Mouse (Mus musculus) limb, embryonic 14.5 days (tissue): ENCODE results near the gene Jaml. TPM values are rescaled to one million over a fixed set of nuclear protein-coding genes. Genes with fewer than 3 reads are reported as not detected.

Source experiments
- ATAC-seq: fragments of 200-750 bp; cut with Nextera tagmentation; 2 replicates; pipeline ENCODE4 v1.8.0; 2017; ENCODE audit warnings: low read depth, moderate number of reproducible peaks, moderate TSS enrichment; ENCODE audit not compliant: low FRiP score
- DNase-seq: peaks from one replicate; pipeline ENCODE4 v3.0.0-alpha.2; 2015; ENCODE audit warnings: low spot score
- H3K27ac ChIP-seq: fragments of 300-500 bp; sonication (generic); replicated peaks from 2 replicates; pipeline ENCODE4 v1.5.1; 2014; ENCODE audit warnings: low read depth, mild to moderate bottlenecking, low read length, moderate library complexity, mixed read lengths
- H3K27me3 ChIP-seq: fragments of 300-500 bp; sonication (generic); 2 replicates; pipeline ENCODE4 v1.6.1; 2014; ENCODE audit warnings: low read length, mixed read lengths; ENCODE audit not compliant: control insufficient read depth, insufficient read depth
- H3K36me3 ChIP-seq: fragments of 300-500 bp; sonication (generic); 2 replicates; pipeline ENCODE4 v1.6.1; 2014; ENCODE audit warnings: mild to moderate bottlenecking, low read length, moderate library complexity, mixed read lengths; ENCODE audit not compliant: control insufficient read depth, insufficient read depth
- H3K4me1 ChIP-seq: fragments of 300-500 bp; sonication (generic); 2 replicates; pipeline ENCODE4 v1.6.1; 2014; ENCODE audit warnings: antibody characterized with exemption, low read length, mixed read lengths; ENCODE audit not compliant: control insufficient read depth, insufficient read depth
- H3K4me2 ChIP-seq: fragments of 300-500 bp; sonication (generic); replicated peaks from 2 replicates; pipeline ENCODE4 v1.6.1; 2014; ENCODE audit warnings: low read depth, mild to moderate bottlenecking, low read length, moderate library complexity; ENCODE audit not compliant: severe bottlenecking
- H3K4me3 ChIP-seq: fragments of 300-500 bp; sonication (generic); replicated peaks from 2 replicates; pipeline ENCODE4 v1.5.1; 2014; ENCODE audit warnings: low read length
- H3K9ac ChIP-seq: fragments of 300-500 bp; sonication (generic); 2 replicates; pipeline ENCODE4 v1.6.1; 2014; ENCODE audit warnings: mild to moderate bottlenecking, low read depth, low read length, moderate library complexity; ENCODE audit not compliant: severe bottlenecking
- H3K9me3 ChIP-seq: fragments of 300-500 bp; sonication (generic); 2 replicates; pipeline ENCODE4 v1.6.1; 2016; ENCODE audit warnings: low read length; ENCODE audit not compliant: control insufficient read depth
- POLR2A ChIP-seq: fragments of 200-500 bp; IDR thresholded peaks from 2 replicates; pipeline ENCODE4 v1.8.0; 2012; ENCODE audit warnings: inconsistent platforms, mild to moderate bottlenecking, moderate library complexity, borderline replicate concordance; ENCODE audit not compliant: insufficient read depth, insufficient read length; ENCODE audit errors: extremely low read depth
- WGBS: fragments of 180-500 bp; shearing (Covaris S2); extraction: QIAGEN DNeasy Blood & Tissue Kit; methylation state at CpG from one replicate; pipeline ENCODE4 v1.1.7; 2014; 5-methylcytosine and 5-hydroxymethylcytosine counted together
- polyA plus RNA-seq, 2 experiments: library from polyadenylated mRNA; depleted of rRNA in 1 of 2; stranded (reverse) in 1 of 2; unstranded in 1 of 2; fragments of >200 nt; fragmentation: Nextera tagmentation in 1 of 2; extraction: Ambion mirVana in 1 of 2; gene quantifications; 2 replicates each; pipeline versions ENCODE4 v1.2.1 to v1.2.3; 2012 to 2014

Gene Jaml
- polyA plus RNA-seq, 2 experiments, result 0.28 to 0.43 TPM

DNA sequence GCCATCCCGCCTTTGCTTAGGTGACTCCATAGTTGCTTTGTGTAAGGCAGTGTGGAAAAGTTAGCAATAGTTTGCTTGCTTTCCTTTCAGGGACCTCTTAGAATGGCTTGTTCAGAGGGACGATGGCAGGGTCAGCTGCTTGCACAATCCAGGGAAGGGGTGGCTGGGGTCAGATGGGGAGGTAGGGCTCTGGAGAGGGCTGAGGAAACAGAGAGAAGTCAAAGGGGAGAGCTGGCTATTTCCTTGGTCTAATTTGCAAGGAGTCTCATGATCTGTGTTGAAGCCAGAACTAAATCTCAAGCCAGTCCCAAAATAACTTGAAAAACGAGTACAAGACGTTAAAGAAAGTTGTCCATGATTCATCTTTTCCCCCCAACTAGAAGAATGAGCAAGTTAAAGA is 13.7 kb downstream of the Jaml start:
- no peaks in the 10 kb centered on the region for H3K27me3 ChIP-seq
- DNase-seq, result no peak
- H3K36me3 ChIP-seq, result no peaks in the 10 kb centered on the region
- ATAC-seq, result no peak
- no peaks in the 10 kb centered on the region for H3K4me1 ChIP-seq
- H3K4me2 ChIP-seq, result no peak overlapping the region
- no peak for TF ChIP-seq POLR2A
- H3K9ac ChIP-seq, result no peak overlapping the region
- WGBS, result 65% methylated on average over 4 of the region's 4 CpGs
- H3K27ac ChIP-seq, result no peak overlapping the region
- no peak overlapping the region for H3K4me3 ChIP-seq
- H3K9me3 ChIP-seq, result no peaks in the 10 kb centered on the region

GRCm38 (mm10) chr9:45095149-45095937 is 16.4 kb downstream of the Jaml start:
- Histone ChIP-seq H3K4me2 (no peak overlapping the region), H3K9ac (no peak overlapping the region), H3K9me3 (no peaks in the 10 kb centered on the region), H3K27me3 (no peaks in the 10 kb centered on the region), H3K36me3 (no peaks in the 10 kb centered on the region), H3K4me1 (no peaks in the 10 kb centered on the region), H3K27ac (no peak overlapping the region), H3K4me3 (no peak overlapping the region)
- no peak for ATAC-seq
- WGBS, result 72% methylated on average over 6 of the region's 6 CpGs
- no peak for DNase-seq
- no peak for TF ChIP-seq POLR2A

GRCm38 (mm10) chr9:45097877-45098276 is 18.9 kb downstream of the Jaml start:
- no peak for DNase-seq
- no peak overlapping the region for H3K27ac ChIP-seq
- H3K9ac ChIP-seq, result no peak overlapping the region
- no peak overlapping the region for H3K4me2 ChIP-seq
- ATAC-seq, result no peak
- H3K9me3 ChIP-seq, result no peaks in the 10 kb centered on the region
- no peak overlapping the region for H3K4me3 ChIP-seq
- H3K36me3 ChIP-seq, result no peaks in the 10 kb centered on the region
- TF ChIP-seq POLR2A, result no peak
- H3K4me1 ChIP-seq, result no peaks in the 10 kb centered on the region
- H3K27me3 ChIP-seq, result no peaks in the 10 kb centered on the region
- WGBS, result 85% methylated on average over 5 of the region's 5 CpGs

GRCm38 (mm10) chr9:45098426-45098825 is 19.4 kb downstream of the Jaml start:
- ATAC-seq, result no peak

DNA sequence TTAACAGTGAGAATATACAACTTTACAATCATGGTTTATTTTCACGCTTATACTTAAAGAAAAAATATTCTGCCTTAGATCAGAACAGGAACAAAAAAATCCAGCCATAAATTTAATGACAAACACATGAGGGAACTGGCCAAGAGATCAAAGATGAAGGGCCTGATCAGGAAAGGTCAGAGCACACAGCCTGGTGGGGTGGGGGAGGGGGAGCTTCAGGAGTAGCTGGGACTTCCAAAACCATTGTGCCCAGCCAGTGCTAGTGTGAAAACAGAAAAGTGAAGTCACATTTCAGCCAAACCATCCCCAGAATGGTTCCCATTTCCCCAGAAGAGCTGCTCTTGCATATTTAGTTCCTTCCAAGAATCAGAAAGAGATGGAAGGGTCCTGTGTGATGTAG is 23.5 kb downstream of the Jaml start:
- H3K27me3 ChIP-seq, result no peaks in the 10 kb centered on the region
- H3K36me3 ChIP-seq, result no peaks in the 10 kb centered on the region
- no peak for ATAC-seq
- H3K9me3 ChIP-seq, result no peaks in the 10 kb centered on the region
- no peak overlapping the region for H3K4me2 ChIP-seq
- no peak for DNase-seq
- H3K9ac ChIP-seq, result no peak overlapping the region
- no peak for TF ChIP-seq POLR2A
- 26% methylated on average over 1 of the region's 1 CpGs for WGBS
- no peak overlapping the region for H3K4me3 ChIP-seq
- H3K4me1 ChIP-seq, result no peaks in the 10 kb centered on the region
- no peak overlapping the region for H3K27ac ChIP-seq

More at GRCm38 (mm10) chr9:45098426-45098825, 19.4 kb downstream of the Jaml start:
- H3K9ac ChIP-seq, result no peak overlapping the region
- H3K9me3 ChIP-seq, result no peaks in the 10 kb centered on the region
- H3K27me3 ChIP-seq, result no peaks in the 10 kb centered on the region
- TF ChIP-seq POLR2A, result no peak
- H3K4me1 ChIP-seq, result no peaks in the 10 kb centered on the region
- H3K36me3 ChIP-seq, result no peaks in the 10 kb centered on the region
- H3K4me2 ChIP-seq, result no peak overlapping the region
- DNase-seq, result no peak
- 23% methylated on average over 3 of the region's 3 CpGs for WGBS
- no peak overlapping the region for H3K4me3 ChIP-seq
- H3K27ac ChIP-seq, result no peak overlapping the region
